Mouse (Mus musculus) forebrain, embryonic 13.5 days (tissue): ENCODE results near the gene Flrt1. TPM values are rescaled to one million over a fixed set of nuclear protein-coding genes. Genes with fewer than 3 reads are reported as not detected.
"Not testable (repeated sequence)": the region's sequence is repeated elsewhere in the genome, so short reads cannot be mapped to it uniquely, and the experiment has no call there.

Source experiments
- ATAC-seq: fragments of 200-750 bp; cut with Nextera tagmentation; 2 replicates; pipeline ENCODE4 v1.8.0; 2017
- H3K27ac ChIP-seq: fragments of 300-500 bp; sonication (generic); 2 replicates; pipeline ENCODE4 v1.5.1; 2015; ENCODE audit warnings: inconsistent platforms, mild to moderate bottlenecking, moderate library complexity
- H3K27me3 ChIP-seq: fragments of 300-500 bp; sonication (generic); 2 replicates; pipeline ENCODE4 v1.6.1; 2015; ENCODE audit warnings: mild to moderate bottlenecking, inconsistent platforms
- H3K36me3 ChIP-seq: fragments of 300-500 bp; sonication (generic); 2 replicates; pipeline ENCODE4 v1.6.1; 2015; ENCODE audit warnings: mild to moderate bottlenecking, inconsistent platforms; ENCODE audit not compliant: poor library complexity, severe bottlenecking
- H3K4me1 ChIP-seq: fragments of 300-500 bp; sonication (generic); 2 replicates; pipeline ENCODE4 v1.6.1; 2015; ENCODE audit warnings: inconsistent platforms
- H3K4me2 ChIP-seq: fragments of 300-500 bp; sonication (generic); 2 replicates; pipeline ENCODE4 v1.6.1; 2015; ENCODE audit warnings: inconsistent platforms, mild to moderate bottlenecking, moderate library complexity
- H3K4me3 ChIP-seq: fragments of 300-500 bp; sonication (generic); 2 replicates; pipeline ENCODE4 v1.5.1; 2015; ENCODE audit warnings: mild to moderate bottlenecking, inconsistent platforms
- H3K9ac ChIP-seq: fragments of 300-500 bp; sonication (generic); 2 replicates; pipeline ENCODE4 v1.6.1; 2015; ENCODE audit warnings: mild to moderate bottlenecking, inconsistent platforms
- H3K9me3 ChIP-seq: fragments of 300-500 bp; sonication (generic); replicated peaks from 2 replicates; pipeline ENCODE4 v1.6.1; 2016; ENCODE audit warnings: inconsistent platforms
- WGBS: fragments of 180-500 bp; shearing (Covaris S2); methylation state at CpG from one replicate; pipeline ENCODE4 v1.1.7; 2015; 5-methylcytosine and 5-hydroxymethylcytosine counted together
- polyA plus RNA-seq: library from polyadenylated mRNA; unstranded; fragments of >200 nt; fragmentation: Nextera tagmentation; extraction: Ambion mirVana; gene quantifications from 2 replicates; pipeline ENCODE4 v1.2.1, GENCODE M21; 2015

Gene Flrt1
- polyA plus RNA-seq, 1 experiment from 2014 or later: 11.3 TPM

- Histone ChIP-seq H3K4me2 (no peak overlapping the region), H3K36me3 (no peaks in the 10 kb centered on the region), H3K4me3 (no peak overlapping the region), H3K4me1 (peaks cover 44% of the 10 kb centered on the region), H3K27ac (no peak overlapping the region), H3K9ac (no peak overlapping the region), H3K9me3 (no peaks in the 10 kb centered on the region), H3K27me3 (peaks cover 4% of the 10 kb centered on the region)
- WGBS: 0% methylated on average over 3 of the region's 3 CpGs
- peak; percentile 66; the same call in 1 of the 2 replicates for ATAC-seq
Measured at GRCm38 (mm10) chr19:7064571-7064970, 41.0 kb downstream of the Flrt1 start.

DNA sequence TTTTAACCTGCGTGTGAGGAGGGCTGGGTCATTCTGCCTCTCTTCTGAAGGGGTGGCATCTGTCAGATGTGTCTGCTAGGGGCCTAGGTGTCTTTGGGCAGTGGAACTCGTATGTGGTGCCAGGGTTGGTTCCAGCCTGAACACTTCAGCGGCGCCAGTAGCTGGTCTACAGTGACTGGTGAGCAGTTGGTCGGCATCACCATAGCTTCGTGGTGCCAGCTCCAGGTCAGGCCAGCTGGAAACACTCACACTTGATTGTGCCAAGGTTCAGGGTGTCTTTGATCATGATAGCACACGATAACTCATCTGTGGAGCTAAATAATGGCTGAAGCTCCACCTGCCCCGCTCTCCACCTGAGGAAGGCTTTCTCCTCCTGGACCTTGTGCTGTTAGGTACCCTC lies 42.6 kb downstream of the Flrt1 start:
- H3K4me1 ChIP-seq: peaks cover 31% of the 10 kb centered on the region
- 90% methylated on average over 8 of the region's 8 CpGs for WGBS
- no peaks in the 10 kb centered on the region for H3K9me3 ChIP-seq
- H3K9ac ChIP-seq: no peak overlapping the region
- no peak overlapping the region for H3K27ac ChIP-seq
- no peak overlapping the region for H3K4me2 ChIP-seq
- no peaks in the 10 kb centered on the region for H3K36me3 ChIP-seq
- peaks cover 12% of the 10 kb centered on the region for H3K27me3 ChIP-seq
- H3K4me3 ChIP-seq: no peak overlapping the region
- no peak for ATAC-seq

DNA sequence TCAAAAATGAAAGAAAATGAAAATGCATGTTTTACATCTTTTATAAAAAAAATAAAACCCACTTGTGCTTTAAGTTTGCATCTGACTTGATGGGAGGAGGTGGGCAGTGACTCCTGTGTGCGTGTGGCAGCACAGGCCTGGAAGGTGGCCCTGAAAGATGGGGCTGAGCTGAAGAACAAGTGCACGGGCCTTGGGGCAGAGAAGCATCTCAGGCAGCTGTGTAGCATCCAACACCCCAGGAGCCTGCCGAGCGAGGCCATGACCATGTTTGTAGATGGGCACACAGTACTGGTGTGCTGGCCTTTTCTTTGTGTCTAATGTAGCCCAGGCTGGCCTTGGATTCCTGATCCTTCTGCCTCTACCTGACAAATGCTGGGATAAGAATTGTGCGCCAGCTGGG lies 43.4 kb downstream of the Flrt1 start:
- 89% methylated on average over 5 of the region's 5 CpGs for WGBS
- Histone ChIP-seq H3K4me2 (no peak overlapping the region), H3K27ac (no peak overlapping the region; the same call in 1 of the 2 replicates), H3K4me1 (peaks cover 31% of the 10 kb centered on the region), H3K27me3 (peaks cover 14% of the 10 kb centered on the region), H3K36me3 (no peaks in the 10 kb centered on the region), H3K9me3 (no peaks in the 10 kb centered on the region), H3K9ac (no peak overlapping the region), H3K4me3 (no peak overlapping the region)
- ATAC-seq: no peak

DNA sequence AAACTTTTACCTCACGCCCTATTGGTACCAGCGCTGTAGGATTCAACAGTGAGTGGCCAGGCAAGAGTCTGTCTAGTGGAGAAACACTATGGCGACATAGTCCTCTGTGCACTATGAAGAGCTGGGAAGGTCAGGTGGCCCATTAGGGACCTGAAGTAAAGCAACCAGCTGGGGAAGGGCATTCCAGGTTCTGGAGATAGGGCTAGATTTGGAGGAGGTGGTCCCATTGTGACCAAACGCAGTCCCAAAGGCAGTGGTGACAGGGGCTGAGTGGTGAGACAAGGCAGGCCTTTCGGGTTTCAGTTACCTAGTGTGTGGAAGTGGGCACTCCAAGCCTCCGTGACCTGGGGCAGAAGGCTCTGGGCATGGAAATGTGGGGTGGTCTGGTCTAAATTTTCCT lies 47.0 kb downstream of the Flrt1 start:
- 52% methylated on average over 6 of the region's 6 CpGs for WGBS
- Histone ChIP-seq H3K9me3 (no peaks in the 10 kb centered on the region), H3K27me3 (peaks cover 25% of the 10 kb centered on the region), H3K36me3 (no peaks in the 10 kb centered on the region), H3K4me2 (peak overlapping the region; percentile 100; the same call in 1 of the 2 replicates), H3K4me3 (no peak overlapping the region), H3K27ac (no peak overlapping the region), H3K9ac (0 out of 2 replicates have a peak overlapping the region, but pooled peaks have one; percentile 66), H3K4me1 (peaks cover 20% of the 10 kb centered on the region)
- no peak for ATAC-seq

DNA sequence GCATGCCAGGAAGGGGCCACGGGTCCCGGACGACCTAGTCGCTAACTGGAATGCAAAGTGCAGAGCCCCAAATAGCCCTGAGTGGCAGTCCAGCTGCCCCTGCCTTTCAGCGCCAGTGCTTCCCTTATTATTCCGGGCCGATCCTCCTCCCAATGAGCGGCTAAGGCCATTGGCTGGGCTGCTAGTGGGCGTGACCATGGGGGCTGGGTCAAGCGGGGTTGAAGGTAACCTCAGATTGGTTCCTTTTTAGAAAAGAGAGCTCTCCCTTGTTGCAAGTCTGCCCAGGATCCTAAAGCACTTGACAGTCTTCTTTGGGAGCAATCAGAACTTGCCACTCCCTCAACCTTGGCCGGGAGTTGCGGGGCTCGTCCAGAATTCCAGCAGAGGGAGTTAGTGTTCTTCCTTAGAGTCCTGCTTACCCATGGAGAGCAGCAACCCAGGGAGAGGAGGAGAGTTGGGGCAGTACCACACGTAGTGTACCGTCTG lies 47.8 kb downstream of the Flrt1 start:
- WGBS: 0% methylated on average over 15 of the region's 15 CpGs
- Histone ChIP-seq H3K4me3 (peak overlapping the region; percentile 73), H3K4me1 (peaks cover 20% of the 10 kb centered on the region), H3K4me2 (peak overlapping the region; percentile 100), H3K36me3 (no peaks in the 10 kb centered on the region), H3K27ac (peak overlapping the region; percentile 19; the same call in 1 of the 2 replicates), H3K9ac (peak overlapping the region; percentile 66), H3K9me3 (no peaks in the 10 kb centered on the region), H3K27me3 (peaks cover 25% of the 10 kb centered on the region)
- ATAC-seq: peak; percentile 76

DNA sequence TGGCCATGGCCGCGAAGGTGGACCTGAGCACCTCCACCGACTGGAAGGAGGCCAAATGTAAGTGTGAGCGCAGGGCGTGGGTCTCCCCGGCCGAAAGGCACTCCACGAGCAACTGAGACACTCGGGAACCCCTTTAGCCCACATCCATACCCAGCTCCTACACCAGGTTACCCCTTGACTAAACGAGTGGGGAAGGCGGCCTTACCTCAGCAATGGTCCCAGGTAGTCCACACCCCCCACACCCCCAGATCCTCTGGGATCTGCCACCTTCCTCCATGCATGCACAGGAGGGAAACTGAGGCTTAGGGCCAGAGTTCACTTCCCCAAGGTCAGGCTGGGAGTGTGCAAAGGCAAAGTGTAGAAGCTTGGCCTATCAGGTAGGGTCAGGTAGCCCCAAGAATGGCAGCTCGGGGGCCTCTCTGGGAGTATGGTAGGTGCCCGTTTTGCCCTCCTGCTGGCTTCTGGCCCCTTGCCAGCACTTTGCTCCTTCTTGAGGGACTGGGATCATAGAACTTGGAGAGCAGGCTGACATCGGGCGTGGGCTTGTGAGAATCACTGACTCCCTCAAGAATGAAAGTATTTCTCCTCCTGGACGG lies 48.3 kb downstream of the Flrt1 start:
- 3% methylated on average over 16 of the region's 16 CpGs for WGBS
- H3K9ac ChIP-seq: peak overlapping the region; percentile 66
- peaks cover 20% of the 10 kb centered on the region for H3K4me1 ChIP-seq
- H3K4me2 ChIP-seq: peak overlapping the region; percentile 100
- no peaks in the 10 kb centered on the region for H3K36me3 ChIP-seq
- H3K27ac ChIP-seq: peak overlapping the region; percentile 19; the same call in 1 of the 2 replicates
- H3K4me3 ChIP-seq: peak overlapping the region; percentile 73
- H3K27me3 ChIP-seq: peaks cover 25% of the 10 kb centered on the region
- no peaks in the 10 kb centered on the region for H3K9me3 ChIP-seq
- ATAC-seq: peak; percentile 27

GRCm38 (mm10) chr19:7056248-7057087 lies 49.1 kb downstream of the Flrt1 start, which contains the start of gene Macrod1:
TSS of gene Macrod1 (plus strand) at chr19:7056810.
- WGBS: under 1% methylated on average over 62 of the region's 72 CpGs
- peak within 1 kb of the TSS; percentile 73 for H3K4me3 ChIP-seq
- peak within 1 kb of the TSS; percentile 19; the same call in 1 of the 2 replicates for H3K27ac ChIP-seq
- H3K4me2 ChIP-seq: peak within 1 kb of the TSS; percentile 100
- peaks cover 20% of the 10 kb centered on the region for H3K4me1 ChIP-seq
- H3K36me3 ChIP-seq: no peaks in the 10 kb centered on the region
- H3K27me3 ChIP-seq: peaks cover 25% of the 10 kb centered on the region
- peak within 1 kb of the TSS; percentile 66 for H3K9ac ChIP-seq
- peak; percentile 90 for ATAC-seq
- no peaks in the 10 kb centered on the region for H3K9me3 ChIP-seq

GRCm38 (mm10) chr19:7055173-7055572 lies 50.4 kb downstream of the Flrt1 start:
- Histone ChIP-seq H3K27me3 (peaks cover 25% of the 10 kb centered on the region), H3K9ac (no peak overlapping the region), H3K36me3 (no peaks in the 10 kb centered on the region), H3K9me3 (no peaks in the 10 kb centered on the region), H3K4me3 (no peak overlapping the region), H3K27ac (no peak overlapping the region), H3K4me2 (no peak overlapping the region), H3K4me1 (peaks cover 20% of the 10 kb centered on the region)
- no peak for ATAC-seq
- WGBS: 51% methylated on average over 3 of the region's 3 CpGs

DNA sequence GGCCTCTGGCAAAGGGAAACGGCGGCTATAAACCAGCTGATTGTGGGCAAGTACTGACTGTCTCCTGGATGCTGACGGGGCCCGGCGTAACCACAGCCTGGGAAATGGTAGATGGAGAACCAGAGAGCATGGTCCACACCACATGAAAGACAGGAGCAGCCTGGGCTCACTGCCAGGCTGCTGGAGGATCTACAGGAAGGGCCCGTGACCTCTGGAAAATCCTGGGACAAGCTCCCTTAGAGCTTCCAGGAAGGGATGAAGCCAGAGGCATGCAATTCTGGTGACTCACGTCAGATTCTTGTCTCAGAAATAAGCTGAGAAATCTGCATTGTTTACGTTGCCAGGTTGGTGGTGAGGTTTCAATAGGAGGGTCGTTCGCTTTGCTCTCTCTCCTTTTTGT lies 50.8 kb downstream of the Flrt1 start:
- Histone ChIP-seq H3K27ac (no peak overlapping the region), H3K4me2 (no peak overlapping the region), H3K27me3 (peaks cover 22% of the 10 kb centered on the region), H3K4me1 (peaks cover 20% of the 10 kb centered on the region), H3K9me3 (no peaks in the 10 kb centered on the region), H3K36me3 (no peaks in the 10 kb centered on the region), H3K4me3 (no peak overlapping the region), H3K9ac (no peak overlapping the region)
- no peak for ATAC-seq
- 70% methylated on average over 10 of the region's 10 CpGs for WGBS

- not testable (repeated sequence) for H3K27ac ChIP-seq, ATAC-seq, H3K4me2 ChIP-seq, H3K4me3 ChIP-seq, H3K9me3 ChIP-seq, H3K9ac ChIP-seq, H3K36me3 ChIP-seq
- H3K4me1 ChIP-seq: peaks cover 20% of the 10 kb centered on the region
- peaks cover 17% of the 10 kb centered on the region for H3K27me3 ChIP-seq
- 79% methylated on average over 4 of the region's 4 CpGs for WGBS
Measured at GRCm38 (mm10) chr19:7053382-7053781, 52.1 kb downstream of the Flrt1 start.

DNA sequence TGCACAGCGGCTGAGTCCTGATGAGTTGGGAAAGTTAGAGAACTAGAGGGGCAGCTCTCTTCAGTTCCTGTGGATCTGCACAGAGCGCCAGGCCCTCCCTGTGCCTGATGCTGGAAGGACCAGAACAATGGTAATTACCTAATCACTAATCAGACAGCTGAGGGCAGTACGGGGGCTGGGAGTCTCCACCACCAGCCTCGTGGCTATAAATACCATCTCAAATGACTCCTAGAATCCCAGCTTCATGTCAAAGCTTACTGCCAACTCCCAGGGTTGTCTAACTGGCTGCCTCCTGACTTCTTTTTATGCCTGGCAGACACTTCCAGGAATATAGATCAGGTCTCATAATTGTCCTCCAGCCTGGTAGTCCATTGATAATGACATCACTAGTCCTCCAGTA lies 60.8 kb downstream of the Flrt1 start:
- peaks cover 11% of the 10 kb centered on the region; the same call in 1 of the 2 replicates for H3K4me1 ChIP-seq
- no peak overlapping the region for H3K27ac ChIP-seq
- ATAC-seq: no peak
- H3K4me2 ChIP-seq: no peak overlapping the region
- H3K4me3 ChIP-seq: no peak overlapping the region
- WGBS: 36% methylated on average over 4 of the region's 4 CpGs
- H3K9me3 ChIP-seq: no peaks in the 10 kb centered on the region
- H3K36me3 ChIP-seq: no peaks in the 10 kb centered on the region
- H3K27me3 ChIP-seq: no peaks in the 10 kb centered on the region
- H3K9ac ChIP-seq: no peak overlapping the region

DNA sequence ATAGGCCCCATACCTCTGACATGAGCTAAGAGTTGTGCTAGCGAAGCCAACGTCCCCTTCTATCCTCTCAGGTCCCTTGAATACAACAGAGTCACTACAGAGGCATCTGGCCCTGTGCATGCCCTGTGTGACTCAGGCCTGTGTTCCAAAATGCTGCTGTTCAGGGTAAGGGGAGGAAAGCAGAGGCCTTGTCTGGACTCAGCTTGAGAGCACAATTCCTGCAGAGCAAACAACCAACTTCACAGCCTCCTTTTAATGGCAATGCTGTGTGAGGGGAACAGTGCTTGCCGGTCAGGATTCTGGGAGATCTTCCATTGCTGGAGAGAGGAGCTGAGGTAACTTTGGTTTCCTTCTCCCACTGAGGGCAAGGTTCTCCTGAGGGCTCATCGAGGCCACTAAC lies 61.2 kb downstream of the Flrt1 start:
- no peak overlapping the region for H3K9ac ChIP-seq
- WGBS: 68% methylated on average over 4 of the region's 4 CpGs
- ATAC-seq: no peak

More for the DNA sequence above, 61.2 kb downstream of the Flrt1 start:
- Histone ChIP-seq H3K4me3 (no peak overlapping the region), H3K4me2 (no peak overlapping the region), H3K36me3 (no peaks in the 10 kb centered on the region), H3K27ac (no peak overlapping the region), H3K27me3 (no peaks in the 10 kb centered on the region), H3K9me3 (no peaks in the 10 kb centered on the region), H3K4me1 (peaks cover 11% of the 10 kb centered on the region; the same call in 1 of the 2 replicates)
